Mouse (Mus musculus) adrenal gland, adult (tissue): ENCODE measurements around the gene Rapgef1.

ENCODE experiments used
- DNase-seq, 2 experiments: peaks; one replicate each; pipeline ENCODE4 v3.0.0; 2022 to 2023; ENCODE audit warnings: low spot score in 1 of 2; ENCODE audit not compliant: inconsistent age in 2 of 2

Gene Rapgef1

DNA sequence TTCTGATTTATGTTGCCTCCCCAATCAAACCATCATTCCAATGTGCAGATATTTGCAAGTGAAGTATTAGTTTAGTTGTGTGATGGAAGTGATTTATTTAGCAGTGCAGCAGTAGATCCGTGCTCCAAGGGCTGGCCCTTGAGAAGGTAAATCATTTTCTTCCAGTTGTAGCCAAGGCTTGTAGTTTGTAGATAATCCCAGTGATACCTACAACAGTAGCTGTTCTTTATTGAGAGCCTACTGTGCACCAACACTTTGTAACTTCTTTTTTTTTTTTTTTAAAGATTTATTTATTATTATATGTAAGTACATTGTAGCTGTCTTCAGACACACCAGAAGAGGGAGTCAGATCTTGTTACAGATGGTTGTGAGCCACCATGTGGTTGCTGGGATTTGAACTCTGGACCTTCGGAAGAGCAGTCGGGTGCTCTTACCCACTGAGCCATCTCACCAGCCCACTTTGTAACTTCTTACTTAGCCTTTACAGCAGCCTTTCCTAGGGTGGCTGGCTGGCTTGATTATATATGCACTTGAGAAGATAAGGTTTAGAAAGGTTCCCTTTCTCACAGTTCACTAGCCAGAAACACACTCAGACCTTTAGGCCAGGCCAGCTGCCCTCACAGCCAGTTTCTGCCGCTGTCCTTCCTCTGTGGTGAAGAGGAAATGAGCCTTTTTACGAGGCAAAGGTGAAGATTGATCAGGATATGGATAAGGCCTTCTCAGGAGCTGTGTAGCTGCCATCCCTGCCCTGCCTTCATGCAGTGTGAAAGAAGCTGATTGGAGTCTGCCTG is 20.6 kb downstream of the Rapgef1 start:
- DNase-seq, result no peak

DNA sequence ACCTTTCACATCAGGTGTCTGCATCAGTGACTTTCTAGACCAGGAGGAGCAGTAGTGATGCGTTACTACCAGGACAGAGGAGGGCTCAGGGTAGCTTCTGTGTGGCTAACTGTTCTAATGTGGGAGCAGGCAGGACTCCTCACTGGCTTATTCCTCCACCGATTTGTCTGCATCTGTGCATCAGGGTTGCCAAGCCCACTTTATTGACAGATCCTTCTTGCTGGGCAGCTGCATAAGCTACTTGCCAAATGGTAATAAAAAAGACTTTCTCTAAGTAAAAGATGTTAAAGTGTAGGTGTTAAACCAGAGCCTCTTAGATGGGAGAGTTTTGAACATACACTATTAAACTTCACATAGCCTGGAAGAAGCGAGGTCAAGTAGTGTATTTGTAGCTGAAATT is 22.2 kb downstream of the Rapgef1 start:
- no peak for DNase-seq

- DNase-seq, result peak in 1 of 2 experiments; percentile 35
These were observed 23.9 kb downstream of the Rapgef1 start for GRCm38 (mm10) chr2:29643418-29643817.

GRCm38 (mm10) chr2:29645071-29645628 is 25.6 kb downstream of the Rapgef1 start:
- no peak for DNase-seq

DNA sequence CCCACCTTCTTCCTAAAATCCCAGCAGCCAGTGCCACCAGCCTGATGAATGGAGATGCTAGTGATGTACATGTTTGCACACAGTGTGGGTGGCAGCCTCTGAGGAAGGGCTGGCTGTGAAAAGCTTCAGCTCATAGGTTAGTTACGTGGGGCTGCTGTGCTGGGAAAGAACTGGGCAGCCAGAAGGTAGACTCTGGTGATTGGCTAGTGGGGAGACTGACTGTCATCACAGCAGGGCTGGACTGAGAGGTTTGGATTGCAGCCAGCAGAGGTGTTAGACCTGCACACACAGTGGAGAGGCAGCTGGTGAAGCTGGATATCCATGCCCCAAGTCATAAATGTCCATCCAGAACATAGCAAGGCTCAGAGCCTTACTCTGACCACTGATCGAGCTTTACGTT is 27.1 kb downstream of the Rapgef1 start:
- no peak for DNase-seq

GRCm38 (mm10) chr2:29647162-29647561 is 27.6 kb downstream of the Rapgef1 start:
- no peak for DNase-seq

GRCm38 (mm10) chr2:29647808-29648207 is 28.3 kb downstream of the Rapgef1 start:
- no peak for DNase-seq

DNA sequence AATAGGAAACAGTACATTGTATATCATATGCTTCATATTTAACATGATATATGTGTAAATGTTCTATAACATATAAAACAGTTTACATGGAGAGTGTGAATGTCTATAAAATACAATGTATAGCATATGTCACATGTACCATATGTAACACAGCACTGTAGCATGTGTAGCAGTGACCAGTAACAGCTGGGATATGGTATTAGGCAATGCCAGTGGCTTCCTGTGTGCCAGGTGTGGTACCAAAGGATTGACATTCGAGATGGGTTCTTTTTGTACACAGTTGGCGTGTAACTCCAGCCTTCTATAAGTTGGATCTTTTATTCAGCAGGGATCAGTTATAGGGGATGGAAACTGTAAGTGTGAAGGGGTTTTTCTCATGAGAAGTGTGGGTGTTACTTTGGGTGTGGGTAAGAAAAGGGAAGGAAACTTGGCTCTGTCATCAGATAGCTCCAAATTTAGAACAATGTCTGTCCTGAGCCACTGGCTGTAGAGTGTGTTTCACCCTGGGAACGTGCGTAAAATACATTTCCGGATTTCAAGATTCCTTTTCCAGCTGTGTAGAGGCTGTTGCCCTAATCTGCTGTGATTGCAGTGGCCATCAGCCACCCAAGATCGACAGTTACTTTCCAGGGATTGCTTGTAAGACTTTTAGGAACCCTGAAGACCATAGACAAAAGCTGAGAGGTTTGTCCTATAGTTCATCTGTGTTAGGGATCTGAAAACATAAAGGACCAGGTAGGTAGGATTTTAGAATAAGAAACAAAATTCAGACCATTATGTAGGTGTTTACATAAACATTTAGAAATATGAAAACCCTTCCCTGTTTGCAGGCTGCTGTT is 29.7 kb downstream of the Rapgef1 start:
- DNase-seq, result no peak

DNA sequence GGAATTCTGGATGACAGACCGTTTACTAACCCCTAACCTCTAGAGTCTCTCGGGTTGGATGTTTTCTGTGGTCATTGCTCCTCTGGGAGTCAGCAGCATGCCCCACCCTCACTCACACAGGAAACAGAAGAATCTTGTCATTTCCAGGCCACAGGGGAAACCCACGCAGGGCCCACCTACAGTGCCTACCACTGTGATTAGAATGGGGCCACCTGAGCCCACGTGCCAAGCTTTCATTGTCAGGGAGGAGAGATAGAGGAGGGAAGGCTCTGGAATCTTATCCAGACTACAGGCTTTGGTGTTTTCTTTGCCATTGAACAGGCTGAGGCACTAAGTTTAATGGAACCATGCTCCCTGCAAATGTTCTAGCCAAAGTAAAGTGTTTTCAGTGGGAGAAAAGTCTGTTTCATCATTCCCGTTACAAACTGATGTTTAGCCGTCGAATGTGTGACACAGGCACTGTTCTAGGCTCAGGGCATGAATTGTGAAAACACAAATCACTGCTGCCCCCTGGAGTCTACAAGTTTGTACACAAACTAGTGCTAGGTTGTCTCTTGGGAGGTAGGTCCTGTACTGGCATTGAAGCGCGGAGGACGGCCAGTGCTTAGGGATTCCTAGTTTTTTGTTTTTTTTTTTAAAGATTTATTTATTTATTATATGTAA is 30.4 kb downstream of the Rapgef1 start:
- DNase-seq, result peak; percentile 55 to 86

- no peak for DNase-seq
These were observed 32.4 kb downstream of the Rapgef1 start for GRCm38 (mm10) chr2:29651876-29652275.

DNA sequence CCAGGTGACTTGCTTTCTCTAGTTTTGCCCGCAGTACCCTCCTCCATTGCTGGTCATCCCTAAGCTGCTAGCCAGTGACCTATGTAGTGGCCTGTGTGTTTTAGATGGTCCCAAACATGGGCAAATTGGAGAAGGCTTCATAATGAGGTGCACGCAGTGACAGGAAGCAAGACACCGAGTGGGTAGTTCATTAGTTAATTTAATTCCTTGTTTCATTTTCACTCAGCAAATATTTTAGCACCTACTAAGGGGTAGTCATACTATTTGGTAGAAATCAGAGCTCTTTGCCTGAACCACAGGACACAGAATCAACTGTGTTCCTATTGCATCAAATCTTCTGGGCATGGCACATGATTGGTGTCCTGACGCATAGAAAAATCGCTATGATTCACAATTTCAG is 35.9 kb downstream of the Rapgef1 start:
- no peak for DNase-seq

DNA sequence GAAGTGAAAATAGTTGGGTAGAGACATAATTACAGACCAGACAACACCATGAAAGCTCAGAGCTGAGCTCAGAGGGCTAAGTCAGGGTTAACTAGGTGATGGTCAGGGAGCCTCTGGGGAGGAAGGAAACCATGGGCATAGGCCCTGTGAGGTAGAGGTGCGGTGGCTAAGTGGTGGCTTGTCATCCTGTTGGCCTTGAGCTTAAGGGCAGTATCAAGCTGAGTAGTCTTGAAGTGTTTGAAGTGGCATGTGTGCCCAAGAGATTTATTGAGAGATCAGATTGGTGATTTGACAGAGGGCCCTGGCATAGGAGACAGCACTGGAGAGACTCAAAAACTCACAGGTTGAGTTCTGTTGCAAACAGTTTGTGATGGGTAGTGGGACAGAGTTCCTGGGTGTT is 36.6 kb downstream of the Rapgef1 start:
- no peak for DNase-seq

DNA sequence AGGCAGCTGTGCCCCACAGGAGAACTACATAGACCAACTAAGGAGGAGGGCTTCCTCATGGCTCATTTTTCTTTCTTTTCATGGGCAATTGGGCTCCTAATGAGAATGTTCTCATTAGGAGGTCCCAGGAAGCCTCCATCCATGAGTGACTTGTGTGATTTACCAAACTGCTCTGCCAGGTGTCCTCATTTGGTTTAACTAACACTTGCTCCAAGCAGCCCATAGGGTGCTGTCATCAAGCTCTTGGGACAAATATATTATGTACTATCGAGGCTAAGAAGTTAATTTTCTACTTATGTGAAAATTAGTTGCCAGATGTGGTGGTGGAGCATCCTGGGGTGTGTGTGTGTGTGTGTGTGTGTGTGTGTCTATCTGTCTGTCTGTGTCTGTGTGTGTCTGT is 37.6 kb downstream of the Rapgef1 start:
- no peak for DNase-seq

DNA sequence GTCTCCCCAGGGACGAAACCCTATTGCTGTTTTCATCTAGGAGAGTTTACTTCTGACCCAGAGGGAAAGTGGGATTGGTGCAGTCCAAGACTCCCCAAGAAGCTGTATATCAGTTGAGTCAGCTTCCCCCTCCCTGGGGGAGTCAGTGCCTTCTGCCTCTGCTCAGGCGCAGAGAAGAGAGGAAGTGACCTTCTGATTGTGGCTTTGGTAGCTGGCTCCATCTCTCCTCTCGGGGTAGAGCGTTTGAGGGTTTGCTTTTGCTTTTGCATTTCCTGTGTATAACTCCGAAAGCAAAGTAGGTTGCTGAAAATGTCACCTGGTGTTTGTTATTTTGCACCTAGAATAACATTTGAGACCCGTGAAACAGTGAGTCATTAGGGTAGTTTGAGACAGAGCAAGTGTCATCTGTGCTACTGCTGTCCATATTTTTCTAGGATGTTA is 42.3 kb downstream of the Rapgef1 start:
- DNase-seq, result peak; percentile 42 to 77

GRCm38 (mm10) chr2:29663260-29663877 is 43.8 kb downstream of the Rapgef1 start:
- no peak for DNase-seq

DNA sequence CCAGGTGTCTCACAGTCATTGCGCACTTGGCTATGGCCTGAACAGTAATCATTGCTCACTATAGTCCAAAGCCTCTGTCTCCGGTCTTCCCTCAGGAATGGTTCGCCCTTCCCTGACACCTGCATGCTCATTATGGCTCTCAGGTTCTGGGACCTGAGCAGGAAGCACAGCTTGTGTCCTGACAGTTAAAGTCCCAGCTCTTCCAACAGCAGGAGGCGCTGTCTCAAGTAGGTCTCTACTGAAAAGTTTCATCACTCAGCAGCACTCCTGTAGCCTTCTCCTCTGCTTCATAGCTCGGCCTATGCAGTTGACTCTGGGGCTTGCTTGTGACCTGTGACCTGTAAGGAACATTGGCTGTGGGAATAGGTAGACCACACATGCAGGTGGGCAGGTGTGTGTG is 45.9 kb downstream of the Rapgef1 start:
- no peak for DNase-seq

- peak; percentile 71 to 85 for DNase-seq
These were observed 47.1 kb downstream of the Rapgef1 start for GRCm38 (mm10) chr2:29666589-29666988.

GRCm38 (mm10) chr2:29667109-29667508 is 47.6 kb downstream of the Rapgef1 start:
- DNase-seq, result peak in 1 of 2 experiments; percentile 53

- no peak for DNase-seq
These were observed 48.6 kb downstream of the Rapgef1 start for GRCm38 (mm10) chr2:29668011-29668691.

GRCm38 (mm10) chr2:29668963-29669362 is 49.4 kb downstream of the Rapgef1 start:
- DNase-seq, result no peak
